Mouse (Mus musculus): ENCODE measurements around the gene Hspa1b.
A peak's percentile ranks its signal among the peaks of the same experiment; 100 is the strongest.
"Not testable (repeated sequence)": the region's sequence is repeated elsewhere in the genome, so short reads cannot be mapped to it uniquely, and the experiment has no call there.

The Hspa1b gene

GRCm38 (mm10) chr17:34981690-34982180 lies 22.7 kb upstream of the Hspa1b start, which contains the start of gene Lsm2:
Lsm2 (plus strand) TSS chr17:34981862.
- DNase-seq, result peak; percentile 93

- DNase-seq, result peak in 1 of 2 experiments; percentile 61
Observed at GRCm38 (mm10) chr17:34980655-34981054, 21.6 kb upstream of the Hspa1b start.

GRCm38 (mm10) chr17:34979631-34980030 lies 20.6 kb upstream of the Hspa1b start:
- DNase-seq, result no peak

GRCm38 (mm10) chr17:34978239-34978638 lies 19.2 kb upstream of the Hspa1b start:
- no peak for DNase-seq

GRCm38 (mm10) chr17:34977000-34977399 lies 18.0 kb upstream of the Hspa1b start:
- DNase-seq, result no peak

- DNase-seq, result no peak
Observed at GRCm38 (mm10) chr17:34975581-34976492, 16.8 kb upstream of the Hspa1b start.

- DNase-seq, result peak; percentile 91 to 93
Observed at GRCm38 (mm10) chr17:34972069-34972749, 13.2 kb upstream of the Hspa1b start, which contains the start of the genes Hspa1a and Hspa1l. Hspa1a (minus strand) TSS chr17:34972156. Hspa1l (plus strand) TSS chr17:34972703.

GRCm38 (mm10) chr17:34971694-34972068 lies 12.6 kb upstream of the Hspa1b start:
- DNase-seq, result not testable (repeated sequence)

GRCm38 (mm10) chr17:34970850-34971249 lies 11.8 kb upstream of the Hspa1b start:
- DNase-seq, result not testable (repeated sequence)

- not testable (repeated sequence) for DNase-seq
Observed at GRCm38 (mm10) chr17:34969822-34970221, 10.8 kb upstream of the Hspa1b start, which contains the start of gene Gm20481. Gm20481 (plus strand) TSS chr17:34969912.

- no peak for DNase-seq
Observed at GRCm38 (mm10) chr17:34965627-34966026, 6.6 kb upstream of the Hspa1b start.

GRCm38 (mm10) chr17:34964640-34965049 lies 5.6 kb upstream of the Hspa1b start:
- no peak for DNase-seq

- no peak for DNase-seq
Observed at GRCm38 (mm10) chr17:34962841-34963240, 3.8 kb upstream of the Hspa1b start.

- no peak for DNase-seq
Observed at GRCm38 (mm10) chr17:34962125-34962524, 3.1 kb upstream of the Hspa1b start.

GRCm38 (mm10) chr17:34960702-34961493 lies 1.9 kb upstream of the Hspa1b start:
- peak in 1 of 2 experiments; percentile 44 for DNase-seq

- DNase-seq, result peak; percentile 50 to 69
Observed at GRCm38 (mm10) chr17:34959881-34960515, 960 bp upstream of the Hspa1b start.

GRCm38 (mm10) chr17:34958734-34959129 lies 306 bp downstream of the Hspa1b start:
- not testable (repeated sequence) for DNase-seq

- not testable (repeated sequence) for DNase-seq
Observed at GRCm38 (mm10) chr17:34957966-34958365, 1.1 kb downstream of the Hspa1b start.

- not testable (repeated sequence) for DNase-seq
Observed at GRCm38 (mm10) chr17:34957291-34957690, 1.7 kb downstream of the Hspa1b start.

- no peak for DNase-seq
Observed at GRCm38 (mm10) chr17:34956340-34956739, 2.7 kb downstream of the Hspa1b start.

GRCm38 (mm10) chr17:34955884-34956283 lies 3.2 kb downstream of the Hspa1b start:
- no peak for DNase-seq

GRCm38 (mm10) chr17:34954831-34955230 lies 4.2 kb downstream of the Hspa1b start:
- no peak for DNase-seq

All from lung, adult 18-20 months (tissue).